In genomic region chr19:35832992-35833391, GRCm38 (mm10) we compare ENCODE assay signal across 8 mouse cellular contexts.
A peak's percentile ranks its signal among the peaks of the same experiment; 100 is the strongest.
DNase-seq lines count a peak whose midpoint lies in the region; ATAC-seq and TF ChIP-seq lines count a peak whose summit lies in the region.

No protein-coding gene starts in this region.

- no peak overlapping the region for H3K9ac ChIP-seq in kidney, postnatal 0 days (ENCODE audit: low read depth, low read length)

- no peak overlapping the region for H3K4me2 ChIP-seq in kidney, postnatal 0 days (ENCODE audit: low read length)

- no peaks in the 10 kb centered on the region for H3K4me1 ChIP-seq in kidney, postnatal 0 days (replicated peaks; ENCODE audit: insufficient read depth, low read length)

- TF ChIP-seq CTCF in kidney, postnatal 0 days (IDR thresholded peaks at IDR 0.05; ENCODE audit: low read depth): peak; percentile 52; the same call in 1 of the 2 replicates

- peak; percentile 46; the same call in 1 of the 2 replicates for ATAC-seq in kidney, postnatal 0 days (replicated peaks; ENCODE audit: low FRiP score, low read depth)

- no peak overlapping the region for H3K4me3 ChIP-seq in kidney, postnatal 0 days (replicated peaks; ENCODE audit: low read depth, low read length)

- peak; percentile 17 for DNase-seq in gastrocnemius, postnatal 10 days
- DNase-seq in gastrocnemius, postnatal 36 days: no peak
- DNase-seq in 3T3-L1 (ENCODE audit: low read depth, low spot score): peak; percentile 69
- DNase-seq in c-Kit-positive CD71-positive TER-119-positive erythroid progenitor cells, embryonic 14.5 days (ENCODE audit: low spot score): peak; percentile 0
- DNase-seq in kidney, postnatal 0 days (ENCODE audit: low spot score): peak; percentile 74
- no peak for DNase-seq in cerebellum, adult 11-12 months
- DNase-seq in cerebellum, postnatal 36 days: no peak
- DNase-seq in right cerebral cortex, postnatal 4 days: no peak

- H3K36me3 ChIP-seq in kidney, postnatal 0 days (ENCODE audit: insufficient read depth, low read length): no peaks in the 10 kb centered on the region

- WGBS in kidney, postnatal 0 days: 7% methylated on average over 4 of the region's 4 CpGs

- no peaks in the 10 kb centered on the region for H3K9me3 ChIP-seq in kidney, postnatal 0 days (replicated peaks; ENCODE audit: low read length)

- no peaks in the 10 kb centered on the region for H3K27me3 ChIP-seq in kidney, postnatal 0 days (ENCODE audit: insufficient read depth, low read length)

- no peak overlapping the region for H3K27ac ChIP-seq in kidney, postnatal 0 days

- intact Hi-C loops in gastrocnemius, postnatal 36 days (cut with DNase I): no loop called here

Comparison
In these comparisons a context has a peak if more than half of its experiments do, and no peak if none do; other contexts are left out.
1. DNase-seq: peak in gastrocnemius, postnatal 10 days (single experiment), 3T3-L1 (single experiment), c-Kit-positive CD71-positive TER-119-positive erythroid progenitor cells, embryonic 14.5 days (single experiment) and kidney, postnatal 0 days (single experiment); none in gastrocnemius, postnatal 36 days (0 of 2), cerebellum, adult 11-12 months (single experiment), cerebellum, postnatal 36 days (0 of 2) and right cerebral cortex, postnatal 4 days (single experiment).